Mouse (Mus musculus): ENCODE results near the gene Tmem246.

The Tmem246 gene

DNA sequence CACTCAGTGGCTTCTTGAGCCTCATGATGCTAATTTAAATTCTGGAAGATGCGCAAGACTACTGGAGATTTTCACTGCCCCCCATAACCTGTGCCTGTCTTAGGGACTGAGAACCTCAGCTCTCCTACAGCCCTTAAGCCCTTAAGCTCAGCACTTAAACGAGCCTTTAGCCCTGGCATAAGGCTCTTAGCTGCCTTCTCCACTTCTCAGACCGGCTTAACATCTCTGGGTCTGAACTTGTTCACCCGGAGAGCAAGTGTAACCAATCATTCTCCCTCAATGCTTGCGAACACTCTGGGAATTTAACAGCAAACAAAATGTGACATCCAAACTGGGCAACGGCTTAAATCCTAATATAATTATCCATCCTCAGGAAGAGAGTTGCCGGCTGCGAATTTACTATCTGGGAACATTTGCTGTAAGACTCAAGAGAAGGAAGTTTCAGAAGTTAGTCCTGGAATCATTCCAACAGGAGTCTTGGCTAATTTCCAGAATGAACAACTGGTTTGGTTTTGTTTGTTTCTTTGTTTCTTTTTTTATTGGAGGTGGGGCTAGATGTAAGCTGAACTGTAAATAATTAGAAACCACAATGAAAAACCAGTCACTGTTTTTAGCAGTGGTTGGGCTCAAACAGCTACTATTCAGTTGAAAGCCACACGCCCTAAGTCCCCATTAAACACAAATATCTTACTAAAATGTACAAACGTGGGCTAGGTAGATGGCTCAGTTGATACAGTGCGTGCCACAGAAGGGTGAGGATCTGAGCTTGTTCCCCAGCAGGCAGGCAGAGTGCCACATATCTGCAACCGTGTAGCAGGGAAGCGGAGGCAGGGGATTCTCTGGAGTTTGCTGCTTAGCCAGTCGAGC, 13.5 kb downstream of the Tmem246 start:
- in situ Hi-C loops (cut with MboI; ENCODE audit: unreplicated experiment in 2 of 2): no loop called here

GRCm38 (mm10) chr4:49581256-49581655, 16.4 kb downstream of the Tmem246 start:
- in situ Hi-C loops (cut with MboI; ENCODE audit: unreplicated experiment in 2 of 2): no loop called here

GRCm38 (mm10) chr4:49572194-49572593, 25.5 kb downstream of the Tmem246 start:
- in situ Hi-C loops (cut with MboI; ENCODE audit: unreplicated experiment in 2 of 2): loop anchor here in 1 of 2 experiments (5.0 kb wide), 1 partner anchor 55 kb away; no protein-coding TSS in a partner anchor

GRCm38 (mm10) chr4:49567613-49568012, 30.1 kb downstream of the Tmem246 start:
- in situ Hi-C loops (cut with MboI; ENCODE audit: unreplicated experiment in 2 of 2): loop anchor here in 1 of 2 experiments (5.0 kb wide), 1 partner anchor 60 kb away; no protein-coding TSS in a partner anchor

DNA sequence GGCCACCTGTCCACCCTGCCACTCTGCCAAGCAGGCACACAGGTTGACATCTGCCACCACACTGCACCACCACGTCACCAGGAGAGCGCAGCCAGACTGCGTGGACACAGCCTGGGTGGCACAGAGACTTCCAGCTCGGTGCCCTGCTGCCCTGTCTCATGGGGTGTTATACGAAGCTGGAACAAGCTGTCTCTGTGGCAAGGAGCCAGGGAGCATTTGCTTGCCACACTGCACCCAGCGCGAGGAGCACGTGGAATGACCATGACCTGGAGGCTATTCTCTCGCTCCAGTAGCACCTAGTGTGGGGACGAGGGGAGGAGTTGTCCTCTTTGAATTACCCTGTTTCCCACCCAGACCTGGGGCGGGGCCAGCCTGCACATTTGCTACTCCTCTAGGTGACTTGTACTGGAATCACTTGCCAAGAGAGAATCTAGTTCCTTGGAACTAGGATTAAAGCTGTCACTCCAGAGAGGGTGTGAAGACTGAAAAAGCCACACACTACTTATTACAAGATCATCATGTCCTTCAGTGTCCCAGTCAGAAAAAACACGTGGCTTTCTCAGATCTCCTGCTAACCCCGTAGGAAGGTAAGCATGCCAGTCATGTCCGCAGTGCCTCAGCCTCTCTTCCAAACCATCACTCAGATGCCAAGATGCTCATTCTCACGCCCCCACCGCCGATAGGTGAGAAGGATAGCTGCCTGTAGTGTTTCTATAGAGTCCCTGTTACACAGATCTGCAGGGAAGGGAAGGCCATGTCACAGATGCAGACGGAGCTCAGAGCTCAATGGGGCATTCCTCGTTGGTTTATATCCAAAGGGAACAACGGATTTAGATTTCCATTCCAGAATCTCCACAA, 37.5 kb downstream of the Tmem246 start:
- in situ Hi-C loops (cut with MboI; ENCODE audit: unreplicated experiment in 2 of 2): no loop called here

- in situ Hi-C loops (cut with MboI; ENCODE audit: unreplicated experiment in 2 of 2): no loop called here
Measured at GRCm38 (mm10) chr4:49558181-49558580, 39.5 kb downstream of the Tmem246 start.

DNA sequence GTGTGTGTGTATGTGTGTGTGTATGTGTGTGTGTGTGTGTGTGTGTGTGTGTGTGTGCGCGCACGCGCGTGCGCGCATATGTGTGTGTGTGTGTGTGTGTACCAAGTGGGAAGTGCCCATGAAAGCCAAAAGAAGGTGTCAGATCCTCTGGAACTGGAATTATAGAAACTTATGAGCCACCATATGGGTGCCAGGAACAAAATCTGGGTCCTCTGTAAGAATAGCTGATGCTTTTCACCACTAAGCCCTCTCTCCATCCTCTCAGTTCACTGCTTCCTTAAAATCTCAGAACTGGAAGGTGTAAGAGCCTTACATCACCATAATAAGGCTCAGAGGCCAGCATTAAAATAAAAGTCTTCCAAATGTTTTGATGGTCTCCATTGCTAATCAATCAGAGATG, 40.3 kb downstream of the Tmem246 start:
- in situ Hi-C loops (cut with MboI; ENCODE audit: unreplicated experiment in 2 of 2): no loop called here

DNA sequence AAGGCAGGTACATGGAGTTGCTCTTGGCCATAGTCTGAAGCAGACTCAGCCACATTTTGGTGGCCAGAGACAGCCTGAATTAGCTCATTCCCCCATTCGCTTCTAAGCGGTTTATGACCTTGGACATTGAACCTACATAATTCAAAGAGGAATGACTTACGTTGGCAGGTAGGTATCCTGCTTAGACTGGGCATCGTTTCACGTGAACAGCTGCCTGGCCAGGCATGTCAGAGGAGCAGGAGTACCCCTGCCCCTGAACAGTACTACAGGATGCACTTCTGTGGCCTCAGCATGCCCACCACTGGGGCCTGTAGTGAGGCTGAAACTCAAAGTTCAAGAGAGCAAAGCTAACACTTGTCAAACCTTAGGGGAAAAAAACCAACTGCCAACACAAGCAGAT, 44.3 kb downstream of the Tmem246 start:
- in situ Hi-C loops (cut with MboI; ENCODE audit: unreplicated experiment in 2 of 2): no loop called here

DNA sequence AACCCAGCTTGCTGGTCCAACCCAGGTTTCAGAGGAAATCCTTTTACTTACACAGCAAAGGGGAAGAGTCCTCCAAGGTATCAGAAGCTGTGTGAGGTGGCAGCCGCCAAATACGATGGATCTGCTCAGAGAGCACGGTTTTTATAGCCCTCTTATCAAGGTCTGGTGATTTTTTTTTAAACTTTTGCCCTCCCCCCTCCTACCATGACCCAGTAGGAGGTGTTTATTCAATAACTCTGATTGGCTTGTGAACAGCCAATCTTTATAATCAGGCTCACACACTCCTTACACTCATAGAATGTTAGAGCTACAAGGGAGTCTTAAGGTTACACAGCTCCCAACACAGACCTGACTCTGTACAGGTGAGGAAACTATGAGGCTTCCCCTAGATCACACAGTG, 48.3 kb downstream of the Tmem246 start, which contains the start of gene Aldob:
TSS of gene Aldob (minus strand) at position 164 of the 400 bp plus-strand sequence.
- in situ Hi-C loops (cut with MboI; ENCODE audit: unreplicated experiment in 2 of 2): no loop called here

DNA sequence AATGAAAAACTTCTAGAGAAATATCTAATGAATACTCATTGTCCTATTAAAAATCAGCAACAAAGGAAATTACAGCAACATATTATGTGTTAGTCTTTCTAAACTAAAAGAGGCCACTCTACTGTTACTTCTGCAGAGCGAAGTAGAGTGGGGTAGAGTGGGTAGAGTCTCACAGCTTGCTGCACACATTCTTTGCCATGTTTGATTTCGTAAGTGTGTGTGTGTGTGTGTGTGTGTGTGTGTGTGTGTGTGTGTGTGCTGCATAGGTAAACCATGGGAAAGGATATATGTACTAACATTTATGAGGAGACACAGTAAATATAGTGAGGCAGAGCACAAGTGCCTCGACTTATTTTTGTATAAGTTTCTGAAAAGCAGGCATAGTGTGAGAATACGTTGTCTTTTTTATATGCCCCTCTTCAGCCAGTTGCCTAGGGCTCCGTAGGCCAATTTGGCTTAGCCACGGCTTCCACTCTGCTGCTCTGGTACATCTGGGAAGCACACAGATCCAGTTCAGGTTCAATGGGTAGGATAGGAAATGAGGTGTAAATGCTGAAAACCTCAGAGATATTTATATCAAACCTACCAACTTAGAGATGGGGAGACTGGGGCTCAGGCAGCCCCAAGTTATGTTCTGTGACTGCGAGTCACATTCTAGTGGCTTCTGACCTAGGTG, 50.0 kb downstream of the Tmem246 start:
- in situ Hi-C loops (cut with MboI; ENCODE audit: unreplicated experiment in 2 of 2): no loop called here

DNA sequence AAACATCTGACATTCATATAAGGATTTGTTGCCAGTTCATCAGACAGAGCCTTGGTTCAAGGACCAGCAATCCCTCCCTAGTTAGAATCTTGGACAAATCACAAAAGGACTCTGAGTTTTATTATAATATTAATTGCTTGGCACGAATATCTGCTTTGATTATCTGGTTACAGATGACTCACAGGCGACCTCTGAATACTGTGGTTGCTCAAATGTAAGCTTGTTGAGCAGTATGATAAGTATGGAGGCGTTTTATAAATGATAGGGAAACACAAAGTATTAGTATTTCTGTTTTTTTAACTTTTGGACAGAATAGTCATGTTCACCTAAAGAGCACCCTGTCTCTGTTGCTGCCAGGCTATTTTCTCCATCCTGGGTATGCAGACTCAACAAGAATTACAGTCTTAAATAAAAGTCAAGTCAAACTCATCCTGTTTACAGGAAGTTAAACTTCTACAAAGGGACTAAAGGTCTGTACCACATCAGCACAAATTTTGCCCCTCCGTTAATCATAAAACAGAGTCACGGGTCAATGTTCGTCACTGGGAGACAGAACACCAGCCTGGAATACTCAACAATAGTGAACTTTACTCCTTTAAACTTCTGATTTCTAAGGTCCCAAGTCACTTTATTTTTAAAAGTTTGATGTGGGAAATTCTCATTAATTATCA, 50.7 kb downstream of the Tmem246 start:
- in situ Hi-C loops (cut with MboI; ENCODE audit: unreplicated experiment in 2 of 2): no loop called here

DNA sequence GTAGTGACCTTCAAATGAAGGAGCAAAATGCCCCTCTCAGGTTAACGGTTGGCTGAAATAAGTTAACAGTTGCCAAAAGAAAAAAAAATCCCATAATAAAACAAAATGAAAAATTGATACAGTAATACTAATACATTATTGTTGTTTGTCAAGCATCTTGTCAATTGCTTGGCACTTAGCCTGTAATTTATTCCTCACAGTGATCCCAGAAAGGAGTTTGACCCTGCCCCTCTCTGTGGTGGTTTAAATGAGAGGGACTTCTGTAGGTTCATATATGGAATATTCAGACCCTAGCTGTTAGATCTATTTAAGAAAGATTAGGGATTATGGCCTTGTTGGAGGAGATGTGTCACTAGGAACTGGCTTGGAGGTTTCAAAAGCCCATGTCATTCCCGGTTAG, 51.6 kb downstream of the Tmem246 start:
- in situ Hi-C loops (cut with MboI; ENCODE audit: unreplicated experiment in 2 of 2): no loop called here

DNA sequence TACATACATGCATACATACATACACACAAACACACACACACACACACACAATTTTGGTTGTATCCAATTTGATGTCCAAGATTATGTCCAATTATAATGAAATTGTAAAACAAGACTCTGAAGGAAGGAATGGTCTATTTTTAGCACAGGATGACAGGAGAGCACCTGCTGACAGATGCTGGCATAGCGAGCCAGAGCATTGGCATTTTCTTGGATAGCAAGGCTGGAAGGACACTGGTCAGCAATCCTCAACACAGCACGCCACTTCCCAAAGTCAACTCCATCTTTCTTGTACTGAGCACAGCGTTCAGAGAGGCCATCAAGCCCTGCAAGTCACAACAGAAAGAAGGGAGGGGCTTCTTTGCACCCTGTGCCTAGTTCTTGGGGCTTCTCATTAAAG, 56.7 kb downstream of the Tmem246 start:
- in situ Hi-C loops (cut with MboI; ENCODE audit: unreplicated experiment in 2 of 2): no loop called here

DNA sequence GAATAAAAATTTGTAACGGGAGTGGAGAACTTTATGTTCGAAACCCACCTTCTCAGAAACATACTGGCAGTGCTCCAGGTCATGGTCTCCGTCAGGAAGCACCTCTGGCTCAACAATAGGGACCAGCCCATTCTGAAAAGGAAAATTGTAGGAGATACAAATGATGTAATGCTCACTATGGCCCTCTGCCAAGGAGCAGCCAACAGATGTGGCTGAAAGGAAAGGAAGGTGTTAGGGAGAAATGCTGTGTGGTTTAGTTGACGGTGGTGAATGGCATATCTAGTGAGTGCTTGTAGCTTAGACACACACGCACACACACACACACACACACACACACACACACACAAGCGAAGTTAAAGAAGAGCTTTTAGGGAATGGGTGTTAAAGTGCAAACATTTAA, 58.0 kb downstream of the Tmem246 start:
- in situ Hi-C loops (cut with MboI; ENCODE audit: unreplicated experiment in 2 of 2): no loop called here

- in situ Hi-C loops (cut with MboI; ENCODE audit: unreplicated experiment in 2 of 2): no loop called here
Measured at GRCm38 (mm10) chr4:49536671-49537070, 61.0 kb downstream of the Tmem246 start.

DNA sequence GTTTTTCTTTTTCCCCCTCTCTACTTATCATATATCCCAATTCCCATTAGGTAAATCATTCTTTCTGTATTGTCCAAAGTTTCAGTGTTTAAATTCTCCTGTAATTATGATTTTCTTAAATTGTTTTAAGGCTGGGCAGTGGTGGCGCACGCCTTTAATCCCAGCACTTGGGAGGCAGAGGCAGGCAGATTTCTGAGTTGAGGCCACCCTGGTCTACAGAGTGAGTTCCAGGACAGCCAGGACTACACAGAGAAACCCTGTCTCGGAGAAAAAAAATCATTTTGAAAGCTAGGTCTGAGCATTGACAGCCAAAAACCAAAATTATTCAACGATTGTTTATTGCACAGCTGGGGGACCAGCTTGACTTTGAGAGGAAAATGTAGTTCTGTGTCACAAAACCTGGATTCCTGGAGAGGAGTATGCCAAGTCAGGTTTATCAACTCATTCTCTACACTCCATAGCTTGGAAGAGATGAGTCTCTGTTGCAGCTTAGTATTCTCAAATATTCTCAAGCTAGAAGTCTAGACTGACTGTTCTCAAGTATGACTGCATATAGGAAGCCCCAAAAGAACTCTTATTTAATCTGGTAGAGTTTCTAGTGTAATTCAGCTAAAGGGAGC, 61.9 kb downstream of the Tmem246 start:
- in situ Hi-C loops (cut with MboI; ENCODE audit: unreplicated experiment in 2 of 2): no loop called here

GRCm38 (mm10) chr4:49535036-49535435, 62.6 kb downstream of the Tmem246 start:
- in situ Hi-C loops (cut with MboI; ENCODE audit: unreplicated experiment in 2 of 2): no loop called here
